Mouse (Mus musculus) heart, adult 2 months (tissue): ENCODE results near the gene Lsm3. TPM values are rescaled to one million over a fixed set of nuclear protein-coding genes. Genes with fewer than 3 reads are reported as not detected.
A peak's percentile ranks its signal among the peaks of the same experiment; 100 is the strongest.
"Not testable (repeated sequence)": the region's sequence is repeated elsewhere in the genome, so short reads cannot be mapped to it uniquely, and the experiment has no call there.

Experiments
- DNase-seq, 2 experiments: peaks; one replicate each; pipeline ENCODE4 v3.0.0; 2021
- H3K27ac ChIP-seq: fragments of 200-600 bp; 2 replicates; pipeline ENCODE4 v1.8.1; 2022
- H3K27me3 ChIP-seq: fragments of 200-500 bp; 2 replicates; pipeline ENCODE4 v1.6.1; 2012; ENCODE audit warnings: mild to moderate bottlenecking, low read length, inconsistent platforms, mixed read lengths; ENCODE audit not compliant: control insufficient read depth, insufficient read depth
- H3K36me3 ChIP-seq: fragments of 200-500 bp; 2 replicates; pipeline ENCODE4 v1.6.1; 2012; ENCODE audit warnings: low read length, inconsistent platforms; ENCODE audit not compliant: control insufficient read depth, insufficient read depth
- H3K4me1 ChIP-seq: fragments of 200-500 bp; 2 replicates; pipeline ENCODE4 v1.6.1; 2011; ENCODE audit warnings: low read length; ENCODE audit not compliant: control insufficient read depth, insufficient read depth
- H3K4me3 ChIP-seq: fragments of 200-600 bp; 2 replicates; pipeline ENCODE4 v1.8.1; 2022
- H3K79me2 ChIP-seq: fragments of 200-500 bp; replicated peaks from 2 replicates; pipeline ENCODE4 v1.6.1; 2012; ENCODE audit warnings: mild to moderate bottlenecking, inconsistent platforms, low read length, moderate library complexity, mixed read lengths; ENCODE audit not compliant: control insufficient read depth, insufficient read depth
- H3K9ac ChIP-seq: fragments of 200-500 bp; 2 replicates; pipeline ENCODE4 v1.6.1; 2012; ENCODE audit warnings: low read depth, mild to moderate bottlenecking, control low read depth, inconsistent platforms, low read length, mixed read lengths
- CTCF ChIP-seq: fragments of 200-600 bp; IDR thresholded peaks from 2 replicates; pipeline ENCODE4 v1.8.1; 2022; ENCODE audit warnings: antibody characterized with exemption, mild to moderate bottlenecking, moderate library complexity
- EP300 ChIP-seq: fragments of 200-500 bp; IDR thresholded peaks from 2 replicates; pipeline ENCODE4 v1.6.1; 2011; ENCODE audit warnings: low read depth, low read length, control low read depth; ENCODE audit not compliant: insufficient read depth
- POLR2A ChIP-seq: fragments of 200-500 bp; IDR thresholded peaks from 2 replicates; pipeline ENCODE4 v1.6.1; 2011; ENCODE audit warnings: mild to moderate bottlenecking, low read depth, low read length, control low read depth; ENCODE audit not compliant: insufficient read depth
- WGBS: fragments of 180-500 bp; shearing (Covaris S2); methylation state at CpG from one replicate; pipeline ENCODE4 v1.1.7; 2018; 5-methylcytosine and 5-hydroxymethylcytosine counted together
- intact Hi-C: fragments of 180-260 bp; cut with DNase I; formaldehyde crosslinking; loops from one replicate; pipeline ENCODE4 v1.15.1; 2025
- long read RNA-seq: library from polyadenylated mRNA; stranded (forward); transcript quantifications from one replicate; pipeline ENCODE4 v2.0.0, GENCODE M21; 2021
- polyA plus RNA-seq: library from polyadenylated mRNA; depleted of rRNA; stranded (reverse); fragments of >200 nt; gene quantifications from 2 replicates; pipeline ENCODE4 v1.2.3, GENCODE M21; 2012; rRNA removed
- total RNA-seq, 2 experiments: library from RNA; stranded (reverse); gene quantifications; 2 replicates each; pipeline ENCODE4 v1.2.3; 2021

Gene Lsm3
- total RNA-seq, result 10 to 100 TPM; 55.8 to 59.7 TPM
- 31.0 and 50.3 TPM in 2 replicates for polyA plus RNA-seq
- long read RNA-seq, transcript Lsm3-201 (4 exons, 743 nt), result major isoform, 25 of 30 reads
- long read RNA-seq, partial matches to known transcripts, result 4 of 30 reads
- long read RNA-seq, other reads (novel, unspliced or antisense), result 1 of 30 reads

GRCm38 (mm10) chr6:91515545-91516449 lies at the start of gene Lsm3, which contains the start of gene Xpc:
Gene Lsm3 (plus strand): TSS chr6:91515928.
Gene Xpc (minus strand): TSS chr6:91515888.
- under 1% methylated on average over 80 of the region's 80 CpGs for WGBS
- TF ChIP-seq EP300 (peak; percentile 79), CTCF (peak; percentile 26; the same call in 1 of the 2 replicates), POLR2A (peak; percentile 76)
- Histone ChIP-seq H3K4me3 (peak within 1 kb of the TSS; percentile 97), H3K4me1 (peaks cover 5% of the 10 kb centered on the region), H3K27me3 (no peaks in the 10 kb centered on the region), H3K36me3 (peaks cover 2% of the 10 kb centered on the region; the same call in 1 of the 2 replicates), H3K79me2 (0 out of 2 replicates have a peak, but pooled peaks cover 2% of the 10 kb centered on the region), H3K9ac (peak within 1 kb of the TSS; percentile 88), H3K27ac (peak within 1 kb of the TSS; percentile 83)
- intact Hi-C loops, result loop anchor here (1.0 to 5.0 kb wide), 2 partner anchors 42 to 577 kb away; partner anchors contain the start of genes Chchd4, Nr2c2 and Tmem43
- peak; percentile 98 to 100 for DNase-seq

- H3K4me3 ChIP-seq, result no peak overlapping the region
- intact Hi-C loops, result no loop called here
- no peak overlapping the region for H3K27ac ChIP-seq
- no peaks in the 10 kb centered on the region for H3K79me2 ChIP-seq
- H3K4me1 ChIP-seq, result no peaks in the 10 kb centered on the region
- H3K36me3 ChIP-seq, result peaks cover 2% of the 10 kb centered on the region; the same call in 1 of the 2 replicates
- H3K27me3 ChIP-seq, result no peaks in the 10 kb centered on the region
- no peak overlapping the region for H3K9ac ChIP-seq
- no peak for TF ChIP-seq EP300
- TF ChIP-seq CTCF, result no peak
- no peak for TF ChIP-seq POLR2A
- no peak for DNase-seq
- WGBS, result 70% methylated on average over 1 of the region's 1 CpGs
Observed at GRCm38 (mm10) chr6:91467106-91467505, 48.6 kb upstream of the Lsm3 start.

GRCm38 (mm10) chr6:91470712-91471111 lies 45.0 kb upstream of the Lsm3 start:
- WGBS, result 87% methylated on average over 2 of the region's 2 CpGs
- no peaks in the 10 kb centered on the region for H3K79me2 ChIP-seq
- no peak overlapping the region for H3K9ac ChIP-seq
- H3K4me1 ChIP-seq, result peaks cover 2% of the 10 kb centered on the region; the same call in 1 of the 2 replicates
- intact Hi-C loops, result no loop called here
- TF ChIP-seq CTCF (no peak), POLR2A (no peak), EP300 (no peak)
- H3K27me3 ChIP-seq, result no peaks in the 10 kb centered on the region
- peaks cover 2% of the 10 kb centered on the region; the same call in 1 of the 2 replicates for H3K36me3 ChIP-seq
- no peak overlapping the region for H3K27ac ChIP-seq
- no peak for DNase-seq
- H3K4me3 ChIP-seq, result no peak overlapping the region

GRCm38 (mm10) chr6:91471427-91471826 lies 44.3 kb upstream of the Lsm3 start:
- H3K79me2 ChIP-seq, intact Hi-C loops, H3K4me3 ChIP-seq, DNase-seq, H3K9ac ChIP-seq, H3K27me3 ChIP-seq, H3K4me1 ChIP-seq, H3K27ac ChIP-seq, H3K36me3 ChIP-seq: not testable (repeated sequence)
- WGBS, result 94% methylated on average over 3 of the region's 3 CpGs

GRCm38 (mm10) chr6:91472319-91472718 lies 43.4 kb upstream of the Lsm3 start:
- H3K4me1 ChIP-seq, result peaks cover 2% of the 10 kb centered on the region; the same call in 1 of the 2 replicates
- intact Hi-C loops, result no loop called here
- TF ChIP-seq POLR2A, result no peak
- no peak for TF ChIP-seq CTCF
- no peak for TF ChIP-seq EP300
- H3K9ac ChIP-seq, result no peak overlapping the region; the same call in 1 of the 2 replicates
- H3K27me3 ChIP-seq, result no peaks in the 10 kb centered on the region
- no peak for DNase-seq
- peak overlapping the region; percentile 85; the same call in 1 of the 2 replicates for H3K27ac ChIP-seq
- H3K4me3 ChIP-seq, result peak overlapping the region; percentile 92
- 56% methylated on average over 6 of the region's 6 CpGs for WGBS
- H3K36me3 ChIP-seq, result peaks cover 2% of the 10 kb centered on the region; the same call in 1 of the 2 replicates
- H3K79me2 ChIP-seq, result no peaks in the 10 kb centered on the region
